ENCODE assay signal across 8 mouse cellular contexts in the genomic region with DNA sequence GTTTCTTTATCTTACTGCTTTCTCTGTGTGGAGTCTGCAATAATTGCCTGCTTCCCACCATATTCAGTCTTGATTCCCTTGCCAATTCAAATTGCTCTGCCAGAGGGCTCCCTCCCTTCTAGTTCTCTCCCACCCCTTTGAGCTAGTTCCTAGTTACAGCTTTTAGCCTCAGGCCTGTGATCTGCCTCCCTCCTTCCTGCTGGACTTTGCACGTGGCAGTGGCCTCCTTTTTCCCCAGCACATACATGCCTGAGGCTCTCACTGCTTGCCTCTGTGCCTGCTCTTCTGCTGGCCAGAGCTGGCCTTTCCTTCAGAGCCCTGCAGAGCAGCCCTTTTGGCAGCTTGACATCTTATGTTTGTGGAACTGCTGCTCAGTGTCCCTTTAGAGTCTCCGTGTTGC. TPM values are rescaled to one million over a fixed set of nuclear protein-coding genes. Genes with fewer than 3 reads are reported as not detected.
DNase-seq lines count a peak whose midpoint lies in the region; ATAC-seq and TF ChIP-seq lines count a peak whose summit lies in the region.
"Had no signal": no experiment of that assay in that cellular context is flagged by ENCODE, and none has a peak within 500 bp of the region (broad histone marks: within the 10 kb centered on the region; RNA-seq: fewer than 3 reads in every experiment).

No protein-coding gene starts in this region.

- no peak overlapping the region for H3K4me2 ChIP-seq in hindbrain, postnatal 0 days (ENCODE audit: low read depth, low read length)
- no peak overlapping the region for H3K4me2 ChIP-seq in hindbrain, embryonic 13.5 days
- no peak overlapping the region for H3K4me2 ChIP-seq in embryonic facial prominence, embryonic 14.5 days (ENCODE audit: low read depth, low read length)

- H3K9me3 ChIP-seq in hindbrain, postnatal 0 days (ENCODE audit: low read length): no peaks in the 10 kb centered on the region
- H3K9me3 ChIP-seq in hindbrain, embryonic 13.5 days: no peaks in the 10 kb centered on the region
- H3K9me3 ChIP-seq in embryonic facial prominence, embryonic 14.5 days (ENCODE audit: control insufficient read depth, low read length): no peaks in the 10 kb centered on the region

- peaks cover 6% of the 10 kb centered on the region; the same call in 1 of the 2 replicates for H3K4me1 ChIP-seq in hindbrain, postnatal 0 days (ENCODE audit: insufficient read depth, low read length)
- H3K4me1 ChIP-seq in hindbrain, embryonic 13.5 days (replicated peaks): peaks cover 8% of the 10 kb centered on the region
- H3K4me1 ChIP-seq in embryonic facial prominence, embryonic 14.5 days (ENCODE audit: control insufficient read depth, insufficient read depth, low read length): peaks cover 7% of the 10 kb centered on the region; the same call in 1 of the 2 replicates
- peaks cover 4% of the 10 kb centered on the region for H3K4me1 ChIP-seq in olfactory bulb, adult 2 months (ENCODE audit: control insufficient read depth, insufficient read depth, low read length)

- ATAC-seq in hindbrain, postnatal 0 days: peak; percentile 76; the same call in 1 of the 2 replicates
- ATAC-seq in hindbrain, embryonic 13.5 days (ENCODE audit: low FRiP score): no peak
- ATAC-seq in embryonic facial prominence, embryonic 14.5 days (ENCODE audit: low read depth): no peak

- H3K36me3 ChIP-seq in hindbrain, postnatal 0 days (ENCODE audit: insufficient read depth, low read length): no peaks in the 10 kb centered on the region
- H3K36me3 ChIP-seq in hindbrain, embryonic 13.5 days: peaks cover 8% of the 10 kb centered on the region
- peaks cover 8% of the 10 kb centered on the region; the same call in 1 of the 2 replicates for H3K36me3 ChIP-seq in embryonic facial prominence, embryonic 14.5 days (ENCODE audit: control insufficient read depth, insufficient read depth, low read length)

- no peaks in the 10 kb centered on the region for H3K27me3 ChIP-seq in hindbrain, postnatal 0 days (ENCODE audit: insufficient read depth, low read length)
- H3K27me3 ChIP-seq in hindbrain, embryonic 13.5 days: no peaks in the 10 kb centered on the region
- H3K27me3 ChIP-seq in embryonic facial prominence, embryonic 14.5 days (replicated peaks; ENCODE audit: control insufficient read depth, insufficient read depth, low read length): no peaks in the 10 kb centered on the region

- 32% methylated on average over 2 of the region's 2 CpGs for WGBS in hindbrain, postnatal 0 days
- WGBS in hindbrain, embryonic 13.5 days: 42% methylated on average over 2 of the region's 2 CpGs
- 31% methylated on average over 2 of the region's 2 CpGs for WGBS in embryonic facial prominence, embryonic 14.5 days
- WGBS in olfactory bulb, adult 2 months: 15% methylated on average over 2 of the region's 2 CpGs

- TF ChIP-seq POLR2A in olfactory bulb, adult 2 months (IDR thresholded peaks at IDR 0.05; ENCODE audit: insufficient read depth, low read depth, low read length): no peak

- peak overlapping the region; percentile 23 for H3K27ac ChIP-seq in hindbrain, postnatal 0 days
- no peak overlapping the region for H3K27ac ChIP-seq in hindbrain, embryonic 13.5 days
- H3K27ac ChIP-seq in embryonic facial prominence, embryonic 14.5 days (replicated peaks; ENCODE audit: low read depth, low read length): peak overlapping the region; percentile 30; the same call in 1 of the 2 replicates
- peak overlapping the region; percentile 18 for H3K27ac ChIP-seq in olfactory bulb, adult 2 months (ENCODE audit: insufficient read depth, low read depth, low read length)
- H3K27ac ChIP-seq: macrophage had no signal

- H3K9ac ChIP-seq in hindbrain, postnatal 0 days (replicated peaks; ENCODE audit: low read length): no peak overlapping the region
- no peak overlapping the region for H3K9ac ChIP-seq in hindbrain, embryonic 13.5 days
- peak overlapping the region; percentile 42 for H3K9ac ChIP-seq in embryonic facial prominence, embryonic 14.5 days (ENCODE audit: low read depth, low read length)

- no peak overlapping the region for H3K4me3 ChIP-seq in hindbrain, postnatal 0 days (ENCODE audit: low read length)
- no peak overlapping the region for H3K4me3 ChIP-seq in hindbrain, embryonic 13.5 days
- H3K4me3 ChIP-seq in embryonic facial prominence, embryonic 14.5 days (ENCODE audit: low read depth, low read length): no peak overlapping the region
- H3K4me3 ChIP-seq in olfactory bulb, adult 2 months (ENCODE audit: insufficient read depth, low read depth, low read length): no peak overlapping the region

- no peak for TF ChIP-seq CTCF in hindbrain, postnatal 0 days (IDR thresholded peaks at IDR 0.05; ENCODE audit: low read depth)
- no peak for TF ChIP-seq CTCF in olfactory bulb, adult 2 months (IDR thresholded peaks at IDR 0.05; ENCODE audit: insufficient read depth, low read depth, low read length)

- DNase-seq in hindbrain, postnatal 0 days (ENCODE audit: low spot score): peak; percentile 49
- peak; percentile 69 for DNase-seq in retina, postnatal 1 day
- DNase-seq in retina, embryonic 14.5 days (ENCODE audit: low spot score): no peak
- no peak for DNase-seq in embryonic facial prominence, embryonic 14.5 days (ENCODE audit: low spot score)
- DNase-seq in frontal cortex, postnatal 10 days (ENCODE audit: low spot score in 2 of 2): no peak

RNA-seq across cellular contexts. Expression of a gene that starts 38.1 kb away (rescaled TPM):
- 10.2 and 23.9 TPM in 2 replicates for total RNA-seq in hindbrain, postnatal 0 days (2014; rRNA removed)
- polyA plus RNA-seq in hindbrain, postnatal 0 days (2015; fragmentation: Nextera tagmentation; extraction: Ambion mirVana): 10.4 and 12.2 TPM in 2 replicates
- polyA plus RNA-seq in hindbrain, embryonic 13.5 days (2015; fragmentation: Nextera tagmentation; extraction: Ambion mirVana): 12.1 and 14.2 TPM in 2 replicates
- 12.4 and 14.8 TPM in 2 replicates for polyA plus RNA-seq in embryonic facial prominence, embryonic 14.5 days (2014; fragmentation: Nextera tagmentation; extraction: Ambion mirVana)
- polyA plus RNA-seq in olfactory bulb, adult 2 months (2012; ENCODE audit: insufficient read depth, insufficient read length, low replicate concordance, missing spikeins): not detected in 2 replicates

RNA-seq across cellular contexts. Expression of a gene that starts 38.2 kb away (rescaled TPM):
- total RNA-seq in hindbrain, postnatal 0 days (2014; rRNA removed): 79.8 and 96.2 TPM in 2 replicates
- polyA plus RNA-seq in hindbrain, postnatal 0 days (2015; fragmentation: Nextera tagmentation; extraction: Ambion mirVana): 105 and 116 TPM in 2 replicates
- polyA plus RNA-seq in hindbrain, embryonic 13.5 days (2015; fragmentation: Nextera tagmentation; extraction: Ambion mirVana): 88.4 and 97.1 TPM in 2 replicates
- polyA plus RNA-seq in embryonic facial prominence, embryonic 14.5 days (2014; fragmentation: Nextera tagmentation; extraction: Ambion mirVana): 97.5 and 106 TPM in 2 replicates
- not detected in 2 replicates for polyA plus RNA-seq in olfactory bulb, adult 2 months (2012; ENCODE audit: insufficient read depth, insufficient read length, low replicate concordance, missing spikeins)

Comparison
In these comparisons a context has a peak if more than half of its experiments do, and no peak if none do; other contexts are left out.
1. DNase-seq: peak in hindbrain, postnatal 0 days (single experiment) and retina, postnatal 1 day (single experiment); none in retina, embryonic 14.5 days (single experiment), embryonic facial prominence, embryonic 14.5 days (single experiment) and frontal cortex, postnatal 10 days (0 of 2).